Mouse (Mus musculus) cerebellum, adult 2 months (tissue): ENCODE data around the gene Fam131b.

Experiments used
- CTCF ChIP-seq: fragments of 200-500 bp; IDR thresholded peaks from 2 replicates; pipeline ENCODE4 v1.5.1; 2011; ENCODE audit warnings: low read depth, mild to moderate bottlenecking, control low read depth, low read length, moderate library complexity, borderline replicate concordance; ENCODE audit not compliant: insufficient read depth
- POLR2A ChIP-seq: fragments of 200-500 bp; IDR thresholded peaks from 2 replicates; pipeline ENCODE4 v1.6.1; 2011; ENCODE audit warnings: low read length, control low read depth, borderline replicate concordance; ENCODE audit not compliant: insufficient read depth

DNA sequence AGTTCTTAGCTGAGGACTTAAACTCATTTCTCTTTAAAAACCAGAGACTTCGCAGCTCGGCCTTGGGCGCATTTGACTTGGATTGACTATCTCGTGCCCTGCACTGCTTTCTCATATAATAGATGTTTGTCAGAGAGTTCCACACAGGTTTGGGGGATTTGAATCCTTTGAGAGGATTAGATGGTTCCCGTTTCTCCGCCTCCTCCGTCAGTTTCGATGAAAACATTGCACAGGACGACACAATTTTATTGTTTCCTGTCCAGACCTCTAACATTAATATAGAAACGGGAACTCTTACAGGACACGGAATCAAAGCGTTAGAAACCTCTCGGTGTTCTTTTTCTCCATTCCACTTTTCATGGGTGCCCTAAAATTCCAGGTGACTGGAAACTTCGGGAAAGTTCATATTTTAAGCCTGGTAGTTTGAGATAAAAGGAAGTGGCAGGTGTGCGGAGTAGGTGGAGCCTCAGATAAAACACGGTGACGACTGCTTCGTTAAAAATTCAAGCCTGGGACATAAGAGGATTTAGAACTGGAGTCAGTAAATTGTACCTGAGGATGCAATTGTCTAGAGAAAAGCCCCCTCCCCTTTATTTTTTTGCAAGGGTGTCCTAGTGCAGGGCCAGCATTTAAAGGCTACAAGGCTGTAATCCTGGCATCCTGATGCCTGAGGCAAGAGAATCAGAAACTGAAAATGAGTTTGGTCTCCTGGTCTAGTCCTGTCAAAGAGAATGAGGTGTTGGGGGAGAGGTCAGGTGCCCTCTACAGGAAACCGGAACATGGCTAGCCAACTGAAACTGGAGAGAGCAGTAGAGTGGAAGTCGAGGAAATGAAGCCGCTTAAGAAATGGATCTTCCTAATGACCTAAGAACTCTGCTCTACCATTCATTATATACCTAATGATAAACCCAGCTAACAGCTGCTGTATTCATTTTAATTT, 58.8 kb downstream of the Fam131b start:
- TF ChIP-seq CTCF (no peak), POLR2A (no peak)
